19 mouse cellular contexts compared by ENCODE assay signal in the genomic region with DNA sequence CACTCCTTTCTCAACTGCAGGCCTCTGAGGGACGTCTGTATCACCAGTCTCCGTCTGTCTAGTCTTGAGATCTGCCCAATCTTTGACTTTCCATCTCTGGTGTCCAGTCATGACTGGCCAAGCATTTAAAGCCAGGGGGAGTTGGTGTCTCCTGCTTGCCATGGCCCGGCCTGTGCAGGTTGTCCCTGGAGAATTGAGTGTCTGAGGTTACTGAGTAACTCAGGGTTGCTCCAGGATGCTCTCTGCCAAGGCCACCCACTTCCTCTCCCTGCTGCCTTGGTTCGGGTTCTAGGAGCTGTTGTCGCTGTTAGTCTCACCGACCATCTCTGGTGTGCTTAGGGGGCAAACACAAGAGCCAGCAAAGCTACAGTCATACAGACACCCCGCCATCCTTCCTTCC. TPM values are rescaled to one million over a fixed set of nuclear protein-coding genes. Genes with fewer than 3 reads are reported as not detected.
"Had no signal": no experiment of that assay in that cellular context is flagged by ENCODE, and none has a peak within 500 bp of the region (broad histone marks: within the 10 kb centered on the region; RNA-seq: fewer than 3 reads in every experiment).

No protein-coding gene starts in this region.

- H3K4me3 ChIP-seq: limb, embryonic 10.5 days; liver, embryonic 15.5 days; megakaryocyte, embryonic 14.5 days; midbrain, embryonic 12.5 days; neural tube, embryonic 13.5 days had no signal

- DNase-seq: lung, adult 2 months; lung, postnatal 14 days; right cerebral cortex, postnatal 14 days; thymus, adult 18-20 months; thymus, postnatal 14 days had no signal

- H3K36me3 ChIP-seq: limb, embryonic 10.5 days; liver, embryonic 15.5 days; midbrain, embryonic 12.5 days; neural tube, embryonic 13.5 days had no signal

- ATAC-seq: hindbrain, embryonic 16.5 days; inflammation-experienced regulatory T-cells, adult 6 months; midbrain, embryonic 16.5 days had no signal

- H3K27ac ChIP-seq: limb, embryonic 10.5 days; liver, embryonic 15.5 days; macrophage; midbrain, embryonic 12.5 days; neural tube, embryonic 13.5 days had no signal

- H3K4me2 ChIP-seq: liver, embryonic 11.5 days; liver, embryonic 15.5 days; midbrain, embryonic 12.5 days; neural tube, embryonic 13.5 days had no signal

- H3K9me3 ChIP-seq: limb, embryonic 10.5 days; liver, embryonic 15.5 days; megakaryocyte, embryonic 14.5 days; midbrain, embryonic 12.5 days; neural tube, embryonic 13.5 days had no signal

- H3K9ac ChIP-seq: liver, embryonic 15.5 days; midbrain, embryonic 12.5 days; neural tube, embryonic 13.5 days had no signal

RNA-seq across cellular contexts. Expression of gene Rhbg, which starts 1.9 kb away (rescaled TPM):
- total RNA-seq: layer of hippocampus, adult 8-10 months; layer of hippocampus, postnatal 14 days; left cerebral cortex, adult 18-20 months had no signal
- polyA plus RNA-seq: inflammation-experienced regulatory T-cells, adult 6 months; macrophage; midbrain, embryonic 12.5 days had no signal

RNA-seq across cellular contexts. Expression of gene Gm38392, which starts 30.6 kb away (rescaled TPM):
- total RNA-seq: layer of hippocampus, postnatal 14 days had no signal
- polyA plus RNA-seq: hindbrain, embryonic 16.5 days; inflammation-experienced regulatory T-cells, adult 6 months; large intestine, adult 2 months; macrophage; midbrain, embryonic 12.5 days had no signal
